Mouse (Mus musculus): ENCODE data around the gene Ehmt2. TPM values are rescaled to one million over a fixed set of nuclear protein-coding genes. Genes with fewer than 3 reads are reported as not detected.

Ehmt2 gene
- polyA plus RNA-seq, 2 experiments = 10.2 to 29.7 TPM

- TF ChIP-seq CTCF (IDR thresholded peaks at IDR 0.05; ENCODE audit: low read depth) (no peak), EP300 (IDR thresholded peaks at IDR 0.05; ENCODE audit: low read depth) (no peak)
- no peak overlapping the region for H3K27ac ChIP-seq
Measured at GRCm38 (mm10) chr17:34890074-34890743, 8.1 kb upstream of the Ehmt2 start.

GRCm38 (mm10) chr17:34891377-34891776, 6.9 kb upstream of the Ehmt2 start:
- DNase-seq (ENCODE audit: low read depth in 3 of 3, low spot score in 3 of 3) = no peak
- Histone ChIP-seq H3K9ac (replicated peaks) (no peak overlapping the region), H3K36me3 (replicated peaks; ENCODE audit: control insufficient read depth, insufficient read depth, low read depth) (no peaks in the 10 kb centered on the region), H3K4me3 (ENCODE audit: insufficient read depth in 1 of 2, low read depth in 2 of 2, low read length in 2 of 2) (no peak overlapping the region), H3K4me2 (ENCODE audit: low read depth) (no peak overlapping the region), H3K4me1 (replicated peaks; ENCODE audit: control insufficient read depth in 2 of 2, insufficient read depth in 2 of 2, low read length in 1 of 2) (peaks cover 3 to 10% of the 10 kb centered on the region in 2 experiments), H3K9me3 (ENCODE audit: control insufficient read depth, low read length) (no peaks in the 10 kb centered on the region), H3K27me3 (ENCODE audit: control insufficient read depth, insufficient read depth, low read length) (no peaks in the 10 kb centered on the region), H3K27ac (no peak overlapping the region)
- 85% methylated on average over 2 of the region's 2 CpGs for WGBS (ENCODE audit: insufficient replicate concordance)
- TF ChIP-seq EP300 (IDR thresholded peaks at IDR 0.05; ENCODE audit: low read depth) = no peak
- peak; percentile 57 for TF ChIP-seq CTCF (IDR thresholded peaks at IDR 0.05; ENCODE audit: low read depth)
- ATAC-seq (ENCODE audit: insufficient read depth) = no peak

More at GRCm38 (mm10) chr17:34890074-34890743, 8.1 kb upstream of the Ehmt2 start:
- Histone ChIP-seq H3K27me3 (ENCODE audit: control insufficient read depth, insufficient read depth, low read length) (no peaks in the 10 kb centered on the region), H3K9ac (replicated peaks) (no peak overlapping the region), H3K9me3 (ENCODE audit: control insufficient read depth, low read length) (no peaks in the 10 kb centered on the region), H3K36me3 (replicated peaks; ENCODE audit: control insufficient read depth, insufficient read depth, low read depth) (no peaks in the 10 kb centered on the region), H3K4me1 (replicated peaks; ENCODE audit: control insufficient read depth in 2 of 2, insufficient read depth in 2 of 2, low read length in 1 of 2) (peaks cover 3 to 13% of the 10 kb centered on the region in 2 experiments), H3K4me2 (ENCODE audit: low read depth) (no peak overlapping the region), H3K4me3 (ENCODE audit: insufficient read depth in 1 of 2, low read depth in 2 of 2, low read length in 2 of 2) (no peak overlapping the region)
- DNase-seq (ENCODE audit: low read depth in 3 of 3, low spot score in 3 of 3) = no peak
- ATAC-seq (ENCODE audit: insufficient read depth) = no peak
- WGBS (ENCODE audit: insufficient replicate concordance) = 76% methylated on average over 12 of the region's 12 CpGs

GRCm38 (mm10) chr17:34893072-34893824, 5.0 kb upstream of the Ehmt2 start:
- H3K4me3 ChIP-seq (ENCODE audit: insufficient read depth in 1 of 2, low read depth in 2 of 2, low read length in 2 of 2) = peak overlapping the region; percentile 66 to 68
- H3K9ac ChIP-seq (replicated peaks) = peak overlapping the region; percentile 39; the same call in 1 of the 2 replicates
- TF ChIP-seq EP300 (IDR thresholded peaks at IDR 0.05; ENCODE audit: low read depth) (no peak), CTCF (IDR thresholded peaks at IDR 0.05; ENCODE audit: low read depth) (no peak)
- H3K27me3 ChIP-seq (ENCODE audit: control insufficient read depth, insufficient read depth, low read length) = no peaks in the 10 kb centered on the region
- 75% methylated on average over 12 of the region's 12 CpGs for WGBS (ENCODE audit: insufficient replicate concordance)
- ATAC-seq (ENCODE audit: insufficient read depth) (no peak), DNase-seq (ENCODE audit: low read depth in 3 of 3, low spot score in 3 of 3) (no peak)
- H3K36me3 ChIP-seq (replicated peaks; ENCODE audit: control insufficient read depth, insufficient read depth, low read depth) = no peaks in the 10 kb centered on the region
- H3K9me3 ChIP-seq (ENCODE audit: control insufficient read depth, low read length) = no peaks in the 10 kb centered on the region
- peak overlapping the region; percentile 96 for H3K4me2 ChIP-seq (ENCODE audit: low read depth)
- peaks cover 9 to 18% of the 10 kb centered on the region in 2 experiments for H3K4me1 ChIP-seq (replicated peaks; ENCODE audit: control insufficient read depth in 2 of 2, insufficient read depth in 2 of 2, low read length in 1 of 2)
- peak overlapping the region; percentile 46 for H3K27ac ChIP-seq

- peak overlapping the region; percentile 66 to 68 for H3K4me3 ChIP-seq (ENCODE audit: insufficient read depth in 1 of 2, low read depth in 2 of 2, low read length in 2 of 2)
- peak overlapping the region; percentile 75 for H3K9ac ChIP-seq (replicated peaks)
- peak overlapping the region; percentile 96 for H3K4me2 ChIP-seq (ENCODE audit: low read depth)
- ATAC-seq (ENCODE audit: insufficient read depth) (peak; percentile 84), DNase-seq (ENCODE audit: low read depth in 3 of 3, low spot score in 3 of 3) (peak; percentile 76 to 79 (median 79))
- H3K9me3 ChIP-seq (ENCODE audit: control insufficient read depth, low read length) = no peaks in the 10 kb centered on the region
- H3K36me3 ChIP-seq (replicated peaks; ENCODE audit: control insufficient read depth, insufficient read depth, low read depth) = no peaks in the 10 kb centered on the region
- 0 out of 2 replicates have a peak, but pooled peaks have one; percentile 11 for TF ChIP-seq CTCF (IDR thresholded peaks at IDR 0.05; ENCODE audit: low read depth)
- TF ChIP-seq EP300 (IDR thresholded peaks at IDR 0.05; ENCODE audit: low read depth) = peak; percentile 68
- WGBS (ENCODE audit: insufficient replicate concordance) = under 1% methylated on average over 44 of the region's 51 CpGs
- H3K27ac ChIP-seq = peak overlapping the region; percentile 50
- peaks cover 9 to 18% of the 10 kb centered on the region in 2 experiments for H3K4me1 ChIP-seq (replicated peaks; ENCODE audit: control insufficient read depth in 2 of 2, insufficient read depth in 2 of 2, low read length in 1 of 2)
- no peaks in the 10 kb centered on the region for H3K27me3 ChIP-seq (ENCODE audit: control insufficient read depth, insufficient read depth, low read length)
Measured at GRCm38 (mm10) chr17:34894074-34894597, 4.1 kb upstream of the Ehmt2 start.

All from liver, embryonic 14.5 days (tissue).